Mouse (Mus musculus) MEL (cell line): ENCODE results near the gene Ddi2. TPM values are rescaled to one million over a fixed set of nuclear protein-coding genes. Genes with fewer than 3 reads are reported as not detected.

Experiments used
- DNase-seq: peaks from one replicate; pipeline ENCODE4 v3.0.0; 2011; ENCODE audit warnings: low read depth, low spot score
- H3K27ac ChIP-seq: 2 replicates; pipeline ENCODE4 v1.5.1; 2012; ENCODE audit warnings: low read depth, mild to moderate bottlenecking, control low read depth, low read length, moderate library complexity; ENCODE audit not compliant: control insufficient read depth
- H3K27me3 ChIP-seq, 2 experiments: fragments of 150-350 bp in 1 of 2; sonication (generic) in 1 of 2; 2 replicates each; pipeline ENCODE4 v1.6.1; 2012; ENCODE audit warnings: low read length in 2 of 2, mild to moderate bottlenecking in 2 of 2, improper control_type of control experiment in 1 of 2, moderate library complexity in 1 of 2; ENCODE audit not compliant: insufficient read depth in 2 of 2, control insufficient read depth in 1 of 2
- H3K36me3 ChIP-seq, 2 experiments: 2 replicates each; pipeline ENCODE4 v1.6.1; 2012 to 2014; ENCODE audit warnings: low read length in 2 of 2, improper control_type of control experiment in 1 of 2, inconsistent platforms in 1 of 2, mild to moderate bottlenecking in 1 of 2; ENCODE audit not compliant: insufficient read depth in 2 of 2, control insufficient read depth in 1 of 2
- H3K4me1 ChIP-seq, 2 experiments: fragments of 150-350 bp in 1 of 2; sonication (generic) in 1 of 2; 2 replicates each; pipeline ENCODE4 v1.6.1; 2012; ENCODE audit warnings: low read length in 2 of 2, improper control_type of control experiment in 1 of 2, mild to moderate bottlenecking in 1 of 2; ENCODE audit not compliant: insufficient read depth in 2 of 2, control insufficient read depth in 1 of 2
- H3K4me3 ChIP-seq, 2 experiments: fragments of 150-350 bp in 1 of 2; sonication (generic) in 1 of 2; 2 replicates each; pipeline ENCODE4 v1.5.1; 2012; ENCODE audit warnings: low read depth in 2 of 2, low read length in 2 of 2, mild to moderate bottlenecking in 2 of 2, moderate library complexity in 2 of 2, control low read depth in 1 of 2, improper control_type of control experiment in 1 of 2; ENCODE audit not compliant: control insufficient read depth in 1 of 2, insufficient read depth in 1 of 2
- H3K79me2 ChIP-seq: 2 replicates; pipeline ENCODE4 v1.6.1; 2012; ENCODE audit warnings: mild to moderate bottlenecking, low read length, moderate library complexity; ENCODE audit not compliant: control insufficient read depth, poor library complexity, insufficient read depth
- H3K9ac ChIP-seq: 2 replicates; pipeline ENCODE4 v1.6.1; 2012; ENCODE audit warnings: low read depth, mild to moderate bottlenecking, control low read depth, low read length, moderate library complexity; ENCODE audit not compliant: control insufficient read depth, poor library complexity, severe bottlenecking
- H3K9me3 ChIP-seq: fragments of 150-350 bp; sonication (generic); replicated peaks from 2 replicates; pipeline ENCODE4 v1.6.1; 2012; ENCODE audit warnings: mild to moderate bottlenecking, low read length, improper control_type of control experiment, moderate library complexity; ENCODE audit not compliant: insufficient read depth
- CHD2 ChIP-seq: IDR thresholded peaks from 2 replicates; pipeline ENCODE4 v1.6.1; 2011; ENCODE audit warnings: low read length, improper control_type of control experiment
- CTCF ChIP-seq, 3 experiments: IDR thresholded peaks in 2 of 3; conservative IDR thresholded peaks in 1 of 3; 2 replicates each; pipeline ENCODE4 v1.5.1; 2011 to 2012; ENCODE audit warnings: low read length in 3 of 3, low read depth in 2 of 3, mild to moderate bottlenecking in 2 of 3, improper control_type of control experiment in 1 of 3, inconsistent platforms in 1 of 3, mixed read lengths in 1 of 3, moderate library complexity in 1 of 3; ENCODE audit not compliant: control insufficient read depth in 1 of 3, insufficient read depth in 1 of 3, poor library complexity in 1 of 3, severe bottlenecking in 1 of 3
- GABPA ChIP-seq: IDR thresholded peaks from 2 replicates; pipeline ENCODE4 v1.6.1; 2012; ENCODE audit warnings: low read depth, mild to moderate bottlenecking, inconsistent platforms, low read length, improper control_type of control experiment, moderate library complexity
- HCFC1 ChIP-seq: IDR thresholded peaks from 2 replicates; pipeline ENCODE4 v1.6.1; 2012; ENCODE audit warnings: low read depth, mild to moderate bottlenecking, inconsistent platforms, low read length, improper control_type of control experiment, moderate library complexity
- KAT2A ChIP-seq: conservative IDR thresholded peaks from 2 replicates; pipeline ENCODE4 v1.6.1; 2012; ENCODE audit warnings: low read depth, low read length, improper control_type of control experiment, inconsistent platforms
- MAX ChIP-seq: IDR thresholded peaks from 2 replicates; pipeline ENCODE4 v1.6.1; 2011; ENCODE audit warnings: low read length, improper control_type of control experiment
- MAZ ChIP-seq: IDR thresholded peaks from 2 replicates; pipeline ENCODE4 v1.6.1; 2012; ENCODE audit warnings: low read depth, mild to moderate bottlenecking, inconsistent platforms, low read length, improper control_type of control experiment
- MEF2A ChIP-seq: IDR thresholded peaks from 2 replicates; pipeline ENCODE4 v1.6.1; 2014; ENCODE audit warnings: low read depth, mild to moderate bottlenecking, inconsistent platforms, low read length, improper control_type of control experiment; ENCODE audit not compliant: poor library complexity, insufficient replicate concordance, severe bottlenecking; ENCODE audit errors: extremely low read depth
- MXI1 ChIP-seq: IDR thresholded peaks from 2 replicates; pipeline ENCODE4 v1.6.1; 2011; ENCODE audit warnings: mild to moderate bottlenecking, low read depth, low read length, improper control_type of control experiment
- NELFE ChIP-seq: IDR thresholded peaks from 2 replicates; pipeline ENCODE4 v1.6.1; 2011; ENCODE audit warnings: low read depth, low read length, improper control_type of control experiment
- POLR2AphosphoS5 ChIP-seq: IDR thresholded peaks from 2 replicates; pipeline ENCODE4 v1.6.1; 2012; ENCODE audit warnings: low read depth, borderline replicate concordance, mild to moderate bottlenecking, inconsistent platforms, low read length, moderate library complexity, mixed read lengths
- RAD21 ChIP-seq: IDR thresholded peaks from 2 replicates; pipeline ENCODE4 v1.6.1; 2011; ENCODE audit warnings: mild to moderate bottlenecking, low read depth, low read length, improper control_type of control experiment
- RCOR1 ChIP-seq: IDR thresholded peaks from 2 replicates; pipeline ENCODE4 v1.6.1; 2012; ENCODE audit warnings: low read depth, mild to moderate bottlenecking, inconsistent platforms, low read length, improper control_type of control experiment
- SIN3A ChIP-seq: IDR thresholded peaks from 2 replicates; pipeline ENCODE4 v1.6.1; 2012; ENCODE audit warnings: low read length, improper control_type of control experiment, inconsistent platforms
- TAL1 ChIP-seq: IDR thresholded peaks from 2 replicates; pipeline ENCODE4 v1.6.1; 2012; ENCODE audit warnings: mild to moderate bottlenecking, inconsistent platforms, low read length, moderate library complexity, mixed read lengths
- TBP ChIP-seq: IDR thresholded peaks from 2 replicates; pipeline ENCODE4 v1.8.0; 2011; ENCODE audit warnings: low read depth, low read length, improper control_type of control experiment
- UBTF ChIP-seq: IDR thresholded peaks from 2 replicates; pipeline ENCODE4 v1.6.1; 2012; ENCODE audit warnings: low read depth, mild to moderate bottlenecking, inconsistent platforms, low read length, improper control_type of control experiment, moderate library complexity, borderline replicate concordance; ENCODE audit not compliant: insufficient read depth
- polyA plus RNA-seq, 2 experiments: library from polyadenylated mRNA; stranded (reverse) in 1 of 2; unstranded in 1 of 2; fragments of >175 nt in 1 of 2; fragments of >200 nt in 1 of 2; gene quantifications; 2 replicates each; pipeline versions ENCODE4 v1.2.1 to v1.2.4; 2012; ENCODE audit warnings: low replicate concordance in 2 of 2, low read depth in 1 of 2; ENCODE audit not compliant: insufficient read length in 2 of 2, insufficient read depth in 1 of 2, missing spikeins in 1 of 2
- total RNA-seq: library from RNA; depleted of rRNA; stranded (reverse); fragments of 300-350 nt; gene quantifications from 2 replicates; pipeline ENCODE4 v1.2.3, GENCODE M21; 2012

Ddi2 gene
- total and polyA plus RNA-seq, 3 experiments: 40.7 to 42.8 TPM; not detected in 1

- H3K4me1 ChIP-seq: peaks cover 6 to 26% of the 10 kb centered on the region in 2 experiments; a peak in 3 of 4 replicates
Measured at GRCm38 (mm10) chr4:141755375-141755930, 32.2 kb upstream of the Ddi2 start.

GRCm38 (mm10) chr4:141752076-141752421, 28.8 kb upstream of the Ddi2 start:
- H3K9me3 ChIP-seq: no peaks in the 10 kb centered on the region
- H3K4me1 ChIP-seq: peaks cover 3 to 15% of the 10 kb centered on the region in 2 experiments; a peak in 2 of 4 replicates
- peaks cover 0 to 3% of the 10 kb centered on the region in 2 experiments; a peak in 2 of 4 replicates for H3K36me3 ChIP-seq
- H3K79me2 ChIP-seq: no peaks in the 10 kb centered on the region
- H3K9ac ChIP-seq: 0 out of 2 replicates have a peak overlapping the region, but pooled peaks have one; percentile 18
- no peak overlapping the region for H3K4me3 ChIP-seq
- peak overlapping the region; percentile 92 for H3K27ac ChIP-seq
- peak; percentile 72; the same call in 1 of the 2 replicates for TF ChIP-seq TAL1
- TF ChIP-seq CHD2: no peak
- peak; percentile 52 for TF ChIP-seq HCFC1
- no peak for TF ChIP-seq NELFE
- TF ChIP-seq MXI1: peak; percentile 41; the same call in 1 of the 2 replicates
- peak; percentile 97 for TF ChIP-seq UBTF
- TF ChIP-seq SIN3A: no peak; the same call in 1 of the 2 replicates
- TF ChIP-seq RAD21: peak; percentile 3
- TF ChIP-seq CTCF (IDR thresholded peaks at IDR 0.05 in 2 of 3, conservative IDR thresholded peaks at IDR 0.05 in 1 of 3; ENCODE audit: control insufficient read depth in 1 of 3, insufficient read depth in 1 of 3, low read depth in 2 of 3, low read length in 3 of 3, poor library complexity in 1 of 3, severe bottlenecking in 1 of 3): peak in 2 of 3 experiments; percentile 1 to 18; a peak in 1 of 6 replicates
- TF ChIP-seq TBP: peak; percentile 98
- no peaks in the 10 kb centered on the region for H3K27me3 ChIP-seq
- DNase-seq: peak; percentile 89

More at GRCm38 (mm10) chr4:141755375-141755930, 32.2 kb upstream of the Ddi2 start:
- no peak overlapping the region for H3K27ac ChIP-seq
- H3K4me3 ChIP-seq: no peak overlapping the region
- no peaks in the 10 kb centered on the region for H3K27me3 ChIP-seq
- H3K79me2 ChIP-seq: no peaks in the 10 kb centered on the region
- H3K9me3 ChIP-seq: no peaks in the 10 kb centered on the region
- DNase-seq: no peak
- peaks cover 0 to 8% of the 10 kb centered on the region in 2 experiments; a peak in 2 of 4 replicates for H3K36me3 ChIP-seq
- H3K9ac ChIP-seq: no peak overlapping the region
- no peak for TF ChIP-seq GABPA
- TF ChIP-seq POLR2AphosphoS5: no peak
- no peak for TF ChIP-seq MAX
- TF ChIP-seq TAL1: no peak
- TF ChIP-seq HCFC1: no peak
- no peak for TF ChIP-seq KAT2A
- TF ChIP-seq MAZ: no peak
- no peak for TF ChIP-seq RAD21
- TF ChIP-seq RCOR1: no peak
- TF ChIP-seq MEF2A: no peak
- no peak for TF ChIP-seq SIN3A
- TF ChIP-seq NELFE: no peak
- TF ChIP-seq, all 39 proteins: peak for 0
